Mouse (Mus musculus): Measurements from ENCODE around the gene Etfbkmt. TPM values are rescaled to one million over a fixed set of nuclear protein-coding genes. Genes with fewer than 3 reads are reported as not detected.

Gene Etfbkmt
- polyA plus RNA-seq, 1 experiment from 2014 or later: 10.2 TPM

DNA sequence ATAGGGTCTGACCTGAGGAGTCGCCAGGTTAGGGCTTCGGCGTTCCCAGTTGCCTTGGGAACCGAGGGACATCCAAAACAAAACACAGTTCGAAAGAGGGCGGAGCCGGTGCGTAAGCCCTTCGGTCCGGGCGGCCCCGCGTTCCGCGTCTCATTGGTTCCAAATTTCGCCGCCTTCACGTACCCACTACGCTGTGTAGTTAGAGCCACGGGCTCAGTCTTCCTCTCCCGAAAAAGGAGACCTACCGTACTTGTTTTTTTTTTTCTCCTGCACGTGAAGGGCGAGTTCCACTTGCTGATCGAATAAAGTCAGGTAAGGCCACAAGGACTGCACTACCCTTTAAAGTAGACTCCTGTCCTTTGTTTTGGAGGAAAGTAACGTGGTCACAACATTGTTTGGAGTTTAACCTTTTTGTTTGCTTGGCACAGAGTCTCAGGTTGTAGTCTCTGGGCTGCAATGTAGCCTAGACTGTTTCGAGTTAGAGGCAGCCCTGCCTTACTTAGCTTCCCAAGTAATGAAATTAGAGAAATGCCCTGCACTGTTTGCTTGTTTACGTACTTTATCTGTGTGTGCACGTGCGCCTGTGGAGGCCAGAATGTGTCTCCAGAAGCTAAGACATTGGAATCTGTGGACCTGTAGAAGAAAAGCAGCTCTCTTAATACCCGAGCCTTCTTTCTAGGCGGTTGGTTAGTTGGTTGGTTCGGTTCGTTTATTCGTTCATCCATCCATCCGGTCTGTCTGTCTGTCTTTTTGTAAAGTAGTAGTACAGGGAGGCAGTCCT is 1.9 kb downstream of the Etfbkmt start:
- no peak overlapping the region for H3K27ac ChIP-seq (ENCODE audit: low read depth, low read length)
- ATAC-seq (replicated peaks; ENCODE audit: low FRiP score): peak; percentile 94
- H3K27me3 ChIP-seq (ENCODE audit: control insufficient read depth, insufficient read depth, low read length): no peaks in the 10 kb centered on the region
- H3K4me3 ChIP-seq (ENCODE audit: low read depth, low read length): peak overlapping the region; percentile 47
- peak; percentile 90 for DNase-seq (ENCODE audit: low spot score)
- H3K9me3 ChIP-seq (ENCODE audit: control insufficient read depth, low read length): no peaks in the 10 kb centered on the region
- H3K4me1 ChIP-seq (replicated peaks; ENCODE audit: control insufficient read depth, insufficient read depth, low read length): no peaks in the 10 kb centered on the region; the same call in 1 of the 2 replicates
- H3K36me3 ChIP-seq (ENCODE audit: control insufficient read depth, insufficient read depth, low read length): no peaks in the 10 kb centered on the region
- peak overlapping the region; percentile 71 for H3K4me2 ChIP-seq (ENCODE audit: low read depth, low read length, severe bottlenecking)
- peak overlapping the region; percentile 75 for H3K9ac ChIP-seq (ENCODE audit: low read length)
- WGBS: 6% methylated on average over 36 of the region's 36 CpGs

DNA sequence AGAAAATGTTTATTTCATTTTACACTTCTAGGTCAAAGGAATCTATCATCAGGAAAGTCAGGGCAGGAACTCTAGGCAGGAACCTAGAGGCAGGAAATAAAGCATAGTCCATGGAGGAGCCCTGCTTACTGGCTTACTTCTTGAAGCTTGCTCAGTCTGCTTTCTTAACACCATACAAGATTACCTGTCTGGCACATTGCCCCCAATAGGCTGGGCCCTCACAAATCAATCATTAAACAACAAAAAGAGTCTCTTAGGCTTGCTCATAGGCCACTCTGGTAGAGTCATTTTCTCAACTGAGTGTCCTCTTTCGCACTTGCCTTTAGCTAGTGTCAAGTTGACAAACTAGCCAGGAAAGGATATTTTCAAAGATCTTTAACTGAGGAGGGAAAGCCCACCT is 5.5 kb downstream of the Etfbkmt start:
- Histone ChIP-seq H3K9me3 (ENCODE audit: control insufficient read depth, low read length) (no peaks in the 10 kb centered on the region), H3K4me3 (ENCODE audit: low read depth, low read length) (no peak overlapping the region), H3K27me3 (ENCODE audit: control insufficient read depth, insufficient read depth, low read length) (no peaks in the 10 kb centered on the region), H3K4me2 (ENCODE audit: low read depth, low read length, severe bottlenecking) (no peak overlapping the region), H3K27ac (ENCODE audit: low read depth, low read length) (no peak overlapping the region), H3K4me1 (replicated peaks; ENCODE audit: control insufficient read depth, insufficient read depth, low read length) (no peaks in the 10 kb centered on the region; the same call in 1 of the 2 replicates), H3K36me3 (ENCODE audit: control insufficient read depth, insufficient read depth, low read length) (no peaks in the 10 kb centered on the region), H3K9ac (ENCODE audit: low read length) (no peak overlapping the region)
- no peak for DNase-seq (ENCODE audit: low spot score)
- no peak for ATAC-seq (replicated peaks; ENCODE audit: low FRiP score)
- 95% methylated on average over 1 of the region's 1 CpGs for WGBS

DNA sequence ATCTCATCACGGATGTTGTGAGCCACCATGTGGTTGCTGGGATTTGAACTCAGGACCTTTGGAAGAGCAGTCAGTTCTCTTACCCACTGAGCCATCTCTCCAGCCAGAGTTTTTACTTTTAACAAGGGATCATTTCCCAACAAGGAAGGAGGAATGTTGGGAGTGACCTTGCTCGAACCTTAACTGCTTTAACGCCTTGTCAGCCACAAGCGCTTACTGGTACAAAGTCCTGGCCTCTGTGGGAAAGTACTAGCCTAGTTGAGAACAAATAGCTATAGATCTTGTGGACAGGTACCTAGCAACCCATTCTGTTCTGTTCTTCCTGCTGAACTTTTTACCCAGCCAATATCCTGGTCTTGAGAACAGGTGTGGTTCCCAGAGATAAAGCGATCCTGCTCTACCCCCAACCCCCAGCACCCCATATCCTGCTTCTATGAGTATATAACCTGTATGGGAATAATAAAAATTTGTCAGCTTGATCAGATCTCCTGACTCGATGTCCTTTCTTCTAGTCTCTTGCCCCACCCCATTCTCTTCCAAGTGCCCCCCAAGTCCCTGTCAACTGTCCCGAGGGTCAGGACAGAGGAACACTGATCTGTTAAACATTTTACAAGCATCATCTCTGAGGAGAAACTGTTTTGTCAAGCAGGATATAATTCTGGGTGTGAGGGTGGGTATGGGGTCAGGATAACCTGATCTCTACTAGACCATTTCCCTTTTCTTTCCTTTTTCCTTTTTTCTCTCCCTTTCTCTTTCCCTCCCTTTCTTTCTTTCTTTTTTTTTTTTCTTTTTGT is 9.0 kb downstream of the Etfbkmt start:
- no peak overlapping the region for H3K9ac ChIP-seq (ENCODE audit: low read length)
- H3K4me2 ChIP-seq (ENCODE audit: low read depth, low read length, severe bottlenecking): no peak overlapping the region
- ATAC-seq (replicated peaks; ENCODE audit: low FRiP score) (no peak), DNase-seq (ENCODE audit: low spot score) (no peak)
- WGBS: 90% methylated on average over 7 of the region's 7 CpGs
- H3K27me3 ChIP-seq (ENCODE audit: control insufficient read depth, insufficient read depth, low read length): no peaks in the 10 kb centered on the region
- no peak overlapping the region for H3K27ac ChIP-seq (ENCODE audit: low read depth, low read length)
- no peaks in the 10 kb centered on the region for H3K36me3 ChIP-seq (ENCODE audit: control insufficient read depth, insufficient read depth, low read length)
- no peak overlapping the region for H3K4me3 ChIP-seq (ENCODE audit: low read depth, low read length)
- no peaks in the 10 kb centered on the region for H3K4me1 ChIP-seq (replicated peaks; ENCODE audit: control insufficient read depth, insufficient read depth, low read length)
- H3K9me3 ChIP-seq (ENCODE audit: control insufficient read depth, low read length): no peaks in the 10 kb centered on the region

DNA sequence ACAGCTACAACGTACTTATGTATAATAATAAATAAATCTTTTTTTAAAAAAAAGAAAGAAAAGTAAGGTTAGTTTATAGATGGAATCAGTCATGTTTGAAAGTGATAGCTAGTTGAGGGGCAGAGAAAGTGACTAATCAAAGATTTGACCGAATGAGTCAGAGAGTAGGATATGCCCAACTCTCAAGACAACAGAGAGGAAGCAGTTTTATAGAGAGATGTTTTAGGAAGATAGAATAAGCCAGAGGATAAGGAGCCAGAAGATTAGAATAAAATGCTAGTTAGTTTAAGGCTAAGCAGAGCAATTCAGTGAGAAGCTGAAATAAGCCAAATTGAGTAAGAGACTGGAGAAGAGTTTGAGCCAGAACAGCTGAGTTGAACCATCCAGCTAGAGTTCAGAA is 12.5 kb downstream of the Etfbkmt start:
- 86% methylated on average over 2 of the region's 2 CpGs for WGBS
- Histone ChIP-seq H3K9ac (ENCODE audit: low read length) (no peak overlapping the region), H3K4me1 (replicated peaks; ENCODE audit: control insufficient read depth, insufficient read depth, low read length) (0 out of 2 replicates have a peak, but pooled peaks cover 3% of the 10 kb centered on the region), H3K27me3 (ENCODE audit: control insufficient read depth, insufficient read depth, low read length) (no peaks in the 10 kb centered on the region), H3K4me2 (ENCODE audit: low read depth, low read length, severe bottlenecking) (no peak overlapping the region), H3K9me3 (ENCODE audit: control insufficient read depth, low read length) (no peaks in the 10 kb centered on the region), H3K36me3 (ENCODE audit: control insufficient read depth, insufficient read depth, low read length) (peaks cover 2% of the 10 kb centered on the region; the same call in 1 of the 2 replicates), H3K27ac (ENCODE audit: low read depth, low read length) (no peak overlapping the region), H3K4me3 (ENCODE audit: low read depth, low read length) (no peak overlapping the region)
- ATAC-seq (replicated peaks; ENCODE audit: low FRiP score) (no peak), DNase-seq (ENCODE audit: low spot score) (no peak)

DNA sequence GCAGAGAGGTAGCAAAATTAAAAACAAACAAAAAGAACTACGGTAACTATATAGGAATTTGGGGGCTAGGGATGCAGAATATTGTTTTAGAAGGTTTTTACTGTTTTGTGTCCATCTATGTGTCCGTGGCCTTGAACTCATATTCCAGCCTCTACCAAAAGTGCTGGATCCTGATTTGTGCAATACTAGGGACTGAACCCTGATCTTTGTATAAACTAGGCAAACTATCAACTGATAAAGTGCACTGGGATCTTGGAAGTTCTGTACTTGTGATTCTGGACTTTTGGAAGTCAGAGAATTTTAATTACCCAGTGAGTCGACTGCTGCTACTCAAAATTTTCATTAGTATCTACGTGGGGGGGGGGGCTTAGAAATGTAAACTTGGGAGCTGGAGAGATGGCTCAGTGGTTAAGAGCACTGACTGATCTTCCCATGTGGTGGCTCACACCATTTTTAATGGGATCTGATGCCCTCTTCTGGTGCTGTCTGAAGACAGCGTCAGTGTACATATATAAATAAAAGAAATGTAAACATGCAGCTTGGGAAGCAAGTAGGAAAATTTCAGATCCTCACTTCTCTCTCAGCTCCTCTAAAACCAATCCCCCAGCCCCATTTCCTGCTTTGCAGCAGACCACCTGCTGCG is 13.9 kb downstream of the Etfbkmt start:
- H3K9ac ChIP-seq (ENCODE audit: low read length): no peak overlapping the region
- no peaks in the 10 kb centered on the region for H3K9me3 ChIP-seq (ENCODE audit: control insufficient read depth, low read length)
- H3K27ac ChIP-seq (ENCODE audit: low read depth, low read length): no peak overlapping the region
- ATAC-seq (replicated peaks; ENCODE audit: low FRiP score) (no peak), DNase-seq (ENCODE audit: low spot score) (no peak)
- WGBS: 45% methylated on average over 6 of the region's 6 CpGs
- H3K4me3 ChIP-seq (ENCODE audit: low read depth, low read length): no peak overlapping the region
- peaks cover 2% of the 10 kb centered on the region; the same call in 1 of the 2 replicates for H3K36me3 ChIP-seq (ENCODE audit: control insufficient read depth, insufficient read depth, low read length)
- no peak overlapping the region for H3K4me2 ChIP-seq (ENCODE audit: low read depth, low read length, severe bottlenecking)
- H3K4me1 ChIP-seq (replicated peaks; ENCODE audit: control insufficient read depth, insufficient read depth, low read length): 0 out of 2 replicates have a peak, but pooled peaks cover 3% of the 10 kb centered on the region
- H3K27me3 ChIP-seq (ENCODE audit: control insufficient read depth, insufficient read depth, low read length): no peaks in the 10 kb centered on the region

DNA sequence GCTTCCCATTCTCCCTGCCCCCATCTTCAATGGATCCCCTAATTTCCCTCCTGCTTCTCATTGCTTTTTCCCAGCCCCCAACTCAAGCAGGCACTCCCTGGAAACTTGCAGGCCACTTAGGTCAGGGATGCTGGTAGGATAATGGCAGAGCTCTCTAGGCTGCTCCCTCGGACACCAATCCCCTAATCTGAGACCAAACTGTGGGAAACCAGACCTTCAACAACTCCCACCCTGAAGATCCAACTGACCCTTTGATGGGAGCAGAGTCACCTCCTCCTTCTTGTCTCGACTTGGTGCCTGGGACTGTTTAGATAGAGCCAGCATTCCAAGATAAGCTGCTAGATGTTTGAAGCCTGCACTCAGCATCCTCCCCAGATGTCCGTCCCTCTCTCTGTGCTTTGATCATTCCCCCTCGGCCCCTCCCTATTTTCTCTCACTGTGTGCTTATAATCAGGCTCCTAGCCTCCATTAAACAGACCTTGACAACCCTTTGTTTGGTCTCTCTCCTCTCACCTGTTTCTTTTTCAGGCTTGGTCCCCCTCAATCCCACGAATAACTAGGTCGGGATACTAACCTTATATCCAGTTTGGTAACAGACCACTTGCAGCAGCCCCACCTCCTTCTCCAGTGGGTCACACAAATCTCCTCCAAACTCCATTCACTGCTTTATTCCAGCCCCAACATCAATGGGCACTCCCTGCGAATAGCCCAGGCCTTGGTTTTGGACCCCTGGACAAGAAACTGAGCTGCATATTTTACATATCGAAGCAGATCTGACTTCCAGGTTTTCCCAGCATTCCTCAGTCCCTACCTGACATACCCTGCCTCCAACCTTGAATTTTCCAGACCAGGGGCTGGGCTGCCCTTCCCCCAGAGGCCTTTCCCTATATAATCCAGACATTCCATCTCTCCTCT is 14.7 kb downstream of the Etfbkmt start:
- H3K27me3 ChIP-seq (ENCODE audit: control insufficient read depth, insufficient read depth, low read length): no peaks in the 10 kb centered on the region
- WGBS: 17% methylated on average over 8 of the region's 8 CpGs
- ATAC-seq (replicated peaks; ENCODE audit: low FRiP score) (0 out of 2 replicates have a peak, but pooled peaks have one; percentile 23), DNase-seq (ENCODE audit: low spot score) (no peak)
- H3K27ac ChIP-seq (ENCODE audit: low read depth, low read length): no peak overlapping the region
- 0 out of 2 replicates have a peak, but pooled peaks cover 3% of the 10 kb centered on the region for H3K4me1 ChIP-seq (replicated peaks; ENCODE audit: control insufficient read depth, insufficient read depth, low read length)
- peaks cover 2% of the 10 kb centered on the region; the same call in 1 of the 2 replicates for H3K36me3 ChIP-seq (ENCODE audit: control insufficient read depth, insufficient read depth, low read length)
- H3K9me3 ChIP-seq (ENCODE audit: control insufficient read depth, low read length): no peaks in the 10 kb centered on the region
- H3K9ac ChIP-seq (ENCODE audit: low read length): no peak overlapping the region
- no peak overlapping the region for H3K4me2 ChIP-seq (ENCODE audit: low read depth, low read length, severe bottlenecking)
- no peak overlapping the region for H3K4me3 ChIP-seq (ENCODE audit: low read depth, low read length)

DNA sequence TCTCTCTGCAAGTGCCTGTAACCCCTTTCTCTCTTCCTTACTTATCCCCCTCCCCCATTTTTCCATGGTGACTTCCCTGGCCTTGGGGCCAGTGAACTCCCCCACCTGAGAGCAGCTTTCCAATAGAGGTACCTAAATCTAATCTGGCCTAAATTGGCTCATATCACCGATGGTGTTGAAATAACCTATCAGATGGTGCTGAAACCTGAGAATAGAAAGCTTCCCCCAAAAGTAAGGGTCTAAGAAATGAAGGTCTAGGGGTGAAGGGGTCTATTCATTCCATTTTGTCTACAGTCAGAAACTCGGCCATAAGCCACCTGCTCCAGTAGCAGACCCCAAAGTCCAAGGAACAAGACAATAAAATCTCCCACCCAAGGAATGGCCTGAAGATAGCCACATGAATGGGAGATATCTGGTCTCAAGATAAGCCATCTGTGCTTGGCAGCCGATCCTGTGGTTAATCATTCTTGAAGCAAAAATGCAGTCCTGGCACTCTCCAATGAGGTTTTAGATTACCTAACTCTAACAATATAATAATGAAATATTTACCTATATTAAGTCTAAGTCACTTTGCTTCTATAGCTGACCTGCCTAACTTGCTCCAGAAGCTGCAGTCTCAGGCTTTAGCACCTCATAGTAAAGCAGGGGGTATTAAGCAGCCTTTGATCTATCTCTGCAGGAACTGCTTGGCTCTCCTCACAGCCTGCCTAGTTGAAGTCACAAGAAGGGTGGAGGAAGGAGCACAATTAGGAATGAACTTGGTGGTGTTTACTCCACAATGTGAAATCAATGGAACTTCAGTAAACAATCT is 15.6 kb downstream of the Etfbkmt start:
- no peaks in the 10 kb centered on the region for H3K27me3 ChIP-seq (ENCODE audit: control insufficient read depth, insufficient read depth, low read length)
- H3K4me1 ChIP-seq (replicated peaks; ENCODE audit: control insufficient read depth, insufficient read depth, low read length): 0 out of 2 replicates have a peak, but pooled peaks cover 3% of the 10 kb centered on the region
- H3K27ac ChIP-seq (ENCODE audit: low read depth, low read length): no peak overlapping the region
- no peak overlapping the region for H3K9ac ChIP-seq (ENCODE audit: low read length)
- ATAC-seq (replicated peaks; ENCODE audit: low FRiP score) (no peak), DNase-seq (ENCODE audit: low spot score) (no peak)
- H3K36me3 ChIP-seq (ENCODE audit: control insufficient read depth, insufficient read depth, low read length): peaks cover 2% of the 10 kb centered on the region; the same call in 1 of the 2 replicates
- WGBS: 78% methylated on average over 3 of the region's 3 CpGs
- H3K4me3 ChIP-seq (ENCODE audit: low read depth, low read length): no peak overlapping the region
- no peaks in the 10 kb centered on the region for H3K9me3 ChIP-seq (ENCODE audit: control insufficient read depth, low read length)
- no peak overlapping the region for H3K4me2 ChIP-seq (ENCODE audit: low read depth, low read length, severe bottlenecking)

Measured in forebrain, embryonic 11.5 days (tissue).